13 mouse cellular contexts compared by ENCODE assay signal in genomic region chr8:9029156-9029555, GRCm38 (mm10).
"Had no signal": no experiment of that assay in that cellular context is flagged by ENCODE, and none has a peak within 500 bp of the region (broad histone marks: within the 10 kb centered on the region; RNA-seq: fewer than 3 reads in every experiment).

No protein-coding gene starts in this region.

- H3K27ac ChIP-seq: kidney, postnatal 0 days; liver, embryonic 14.5 days; midbrain, embryonic 12.5 days; neural tube, embryonic 13.5 days had no signal

- H3K4me2 ChIP-seq: midbrain, embryonic 12.5 days; neural tube, embryonic 13.5 days had no signal

- ATAC-seq: midbrain, embryonic 16.5 days had no signal

- H3K4me3 ChIP-seq: midbrain, embryonic 12.5 days; neural tube, embryonic 13.5 days had no signal

- DNase-seq: kidney, adult 9 months; kidney, postnatal 36 days; left cerebral cortex, postnatal 4 days; lung, adult 18-20 months; retina, postnatal 1 day; right cerebral cortex, postnatal 25 days; thymus, adult 18-20 months; thymus, postnatal 14 days had no signal

- H3K27me3 ChIP-seq: neural tube, embryonic 13.5 days had no signal

- H3K36me3 ChIP-seq: midbrain, embryonic 12.5 days; neural tube, embryonic 13.5 days had no signal

- H3K9ac ChIP-seq: liver, embryonic 14.5 days; midbrain, embryonic 12.5 days; neural tube, embryonic 13.5 days had no signal

- H3K9me3 ChIP-seq: midbrain, embryonic 12.5 days; neural tube, embryonic 13.5 days had no signal
